Mouse (Mus musculus) hindbrain, embryonic 13.5 days (tissue): Measurements from ENCODE around the gene Rab12. TPM values are rescaled to one million over a fixed set of nuclear protein-coding genes. Genes with fewer than 3 reads are reported as not detected.
"Not testable (repeated sequence)": the region's sequence is repeated elsewhere in the genome, so short reads cannot be mapped to it uniquely, and the experiment has no call there.

ENCODE experiments used
- ATAC-seq: fragments of 200-750 bp; cut with Nextera tagmentation; 2 replicates; pipeline ENCODE4 v1.8.0; 2017; ENCODE audit warnings: moderate TSS enrichment; ENCODE audit not compliant: low FRiP score
- H3K27ac ChIP-seq: fragments of 300-500 bp; sonication (generic); 2 replicates; pipeline ENCODE4 v1.5.1; 2015; ENCODE audit warnings: inconsistent platforms, mild to moderate bottlenecking, moderate library complexity
- H3K27me3 ChIP-seq: fragments of 300-500 bp; sonication (generic); 2 replicates; pipeline ENCODE4 v1.6.1; 2015; ENCODE audit warnings: mild to moderate bottlenecking, inconsistent platforms
- H3K36me3 ChIP-seq: fragments of 300-500 bp; sonication (generic); 2 replicates; pipeline ENCODE4 v1.6.1; 2015; ENCODE audit warnings: mild to moderate bottlenecking, inconsistent platforms
- H3K4me1 ChIP-seq: fragments of 300-500 bp; sonication (generic); replicated peaks from 2 replicates; pipeline ENCODE4 v1.6.1; 2015; ENCODE audit warnings: inconsistent platforms
- H3K4me2 ChIP-seq: fragments of 300-500 bp; sonication (generic); 2 replicates; pipeline ENCODE4 v1.6.1; 2015; ENCODE audit warnings: inconsistent platforms, mild to moderate bottlenecking, moderate library complexity
- H3K4me3 ChIP-seq: fragments of 300-500 bp; sonication (generic); 2 replicates; pipeline ENCODE4 v1.5.1; 2015; ENCODE audit warnings: mild to moderate bottlenecking, inconsistent platforms
- H3K9ac ChIP-seq: fragments of 300-500 bp; sonication (generic); 2 replicates; pipeline ENCODE4 v1.6.1; 2015; ENCODE audit warnings: mild to moderate bottlenecking, inconsistent platforms
- H3K9me3 ChIP-seq: fragments of 300-500 bp; sonication (generic); 2 replicates; pipeline ENCODE4 v1.6.1; 2016; ENCODE audit warnings: inconsistent platforms
- WGBS: fragments of 180-500 bp; shearing (Covaris S2); methylation state at CpG from one replicate; pipeline ENCODE4 v1.1.7; 2015; 5-methylcytosine and 5-hydroxymethylcytosine counted together
- polyA plus RNA-seq: library from polyadenylated mRNA; unstranded; fragments of >200 nt; fragmentation: Nextera tagmentation; extraction: Ambion mirVana; gene quantifications from 2 replicates; pipeline ENCODE4 v1.2.1, GENCODE M21; 2015

Gene Rab12
- polyA plus RNA-seq, result 60.7 and 66.5 TPM in 2 replicates

GRCm38 (mm10) chr17:66519554-66520553 is at the start of gene Rab12:
Gene Rab12, minus strand, starts transcription at chr17:66519729.
- peak within 1 kb of the TSS; percentile 83 for H3K27ac ChIP-seq
- peak; percentile 96 for ATAC-seq
- H3K9ac ChIP-seq, result peak within 1 kb of the TSS; percentile 99
- peak within 1 kb of the TSS; percentile 99 for H3K4me3 ChIP-seq
- no peaks in the 10 kb centered on the region for H3K9me3 ChIP-seq
- peak within 1 kb of the TSS; percentile 82 for H3K4me2 ChIP-seq
- H3K36me3 ChIP-seq, result no peaks in the 10 kb centered on the region; the same call in 1 of the 2 replicates
- WGBS, result 9% methylated on average over 71 of the region's 71 CpGs
- no peaks in the 10 kb centered on the region for H3K27me3 ChIP-seq
- H3K4me1 ChIP-seq, result peaks cover 27% of the 10 kb centered on the region

- Histone ChIP-seq H3K27ac (no peak overlapping the region), H3K27me3 (no peaks in the 10 kb centered on the region), H3K4me1 (no peaks in the 10 kb centered on the region), H3K36me3 (no peaks in the 10 kb centered on the region), H3K4me3 (no peak overlapping the region), H3K9ac (no peak overlapping the region), H3K4me2 (no peak overlapping the region), H3K9me3 (0 out of 2 replicates have a peak, but pooled peaks cover 4% of the 10 kb centered on the region)
- WGBS, result 80% methylated on average over 7 of the region's 7 CpGs
- no peak for ATAC-seq
These were observed 44.7 kb upstream of the Rab12 start for GRCm38 (mm10) chr17:66564213-66564612.

- H3K27me3 ChIP-seq, result no peaks in the 10 kb centered on the region
- no peak overlapping the region for H3K4me2 ChIP-seq
- H3K9me3 ChIP-seq, result 0 out of 2 replicates have a peak, but pooled peaks cover 4% of the 10 kb centered on the region
- H3K4me3 ChIP-seq, result no peak overlapping the region
- 76% methylated on average over 1 of the region's 1 CpGs for WGBS
- ATAC-seq, result no peak
- H3K36me3 ChIP-seq, result no peaks in the 10 kb centered on the region
- H3K27ac ChIP-seq, result no peak overlapping the region
- H3K9ac ChIP-seq, result no peak overlapping the region
- H3K4me1 ChIP-seq, result no peaks in the 10 kb centered on the region
These were observed 44.0 kb upstream of the Rab12 start for GRCm38 (mm10) chr17:66563551-66563950.

DNA sequence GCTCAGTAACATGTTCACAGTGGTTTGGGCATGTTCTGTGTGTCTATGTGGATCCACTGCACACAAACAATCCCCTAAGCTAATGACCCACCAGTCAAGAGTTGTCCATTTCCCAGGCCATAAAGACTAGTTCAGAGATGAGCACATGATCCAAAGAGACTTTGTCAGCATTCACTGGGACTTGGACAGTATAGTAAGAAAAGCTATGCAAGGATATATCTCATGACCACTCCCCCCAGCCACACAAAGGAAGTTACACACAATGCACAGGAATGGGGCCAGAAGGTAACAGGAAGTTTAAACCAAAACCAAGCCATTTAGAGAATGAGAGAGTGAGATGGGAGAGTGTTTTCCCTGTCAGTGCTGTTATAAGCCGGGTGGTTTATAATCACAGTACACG is 41.9 kb upstream of the Rab12 start:
- H3K27me3 ChIP-seq, result no peaks in the 10 kb centered on the region
- WGBS, result 91% methylated on average over 2 of the region's 2 CpGs

DNA sequence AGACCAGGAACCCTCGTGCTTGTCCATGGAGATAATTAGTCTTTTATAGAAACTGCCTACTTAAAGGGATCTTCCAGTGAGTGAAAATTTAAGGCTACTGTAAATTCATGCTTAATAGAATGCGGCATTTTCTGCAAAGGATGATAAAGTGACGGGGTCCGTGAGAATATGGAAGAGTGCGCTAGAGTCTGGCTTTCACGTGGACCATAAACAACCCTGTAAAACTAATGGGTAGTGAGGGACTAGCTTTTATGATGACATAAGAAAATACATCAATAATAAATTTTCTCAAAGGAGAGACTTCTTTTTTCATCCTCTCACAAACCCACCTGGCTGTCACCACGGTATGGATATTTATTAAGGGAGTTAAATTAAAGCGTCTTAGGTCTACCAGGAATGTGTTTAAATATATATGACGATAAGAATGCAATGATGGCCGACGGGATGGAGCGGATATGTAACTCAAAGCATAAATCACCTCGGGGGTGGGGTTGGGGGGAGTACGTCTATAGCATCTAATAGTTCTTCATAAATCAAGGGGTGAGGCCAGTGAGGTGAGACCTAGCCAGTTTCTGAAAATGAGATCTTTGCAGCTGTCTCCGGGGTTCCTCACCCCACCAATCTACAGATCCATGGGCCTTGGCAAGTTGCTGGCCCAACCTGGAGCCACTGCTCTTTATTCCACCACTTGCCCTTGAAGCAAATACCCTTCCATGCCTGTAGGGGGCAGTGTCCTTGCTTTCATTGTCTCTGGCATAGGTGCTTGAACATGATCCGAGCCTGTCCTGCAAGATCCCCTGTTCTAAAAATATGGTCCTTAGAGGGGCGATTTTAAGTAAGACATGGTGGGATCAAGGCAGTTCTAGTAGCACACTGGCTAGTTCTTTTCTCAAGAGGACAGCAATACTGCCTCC is 39.1 kb upstream of the Rab12 start:
- 82% methylated on average over 17 of the region's 17 CpGs for WGBS
- H3K4me3 ChIP-seq, result no peak overlapping the region
- ATAC-seq, result no peak
- H3K4me2 ChIP-seq, result no peak overlapping the region
- H3K4me1 ChIP-seq, result no peaks in the 10 kb centered on the region
- H3K9me3 ChIP-seq, result no peaks in the 10 kb centered on the region
- H3K9ac ChIP-seq, result no peak overlapping the region
- no peak overlapping the region for H3K27ac ChIP-seq
- no peaks in the 10 kb centered on the region for H3K36me3 ChIP-seq
- no peaks in the 10 kb centered on the region for H3K27me3 ChIP-seq

More for the DNA sequence above, 41.9 kb upstream of the Rab12 start:
- 0 out of 2 replicates have a peak, but pooled peaks cover 4% of the 10 kb centered on the region for H3K9me3 ChIP-seq
- ATAC-seq, result no peak
- no peak overlapping the region for H3K4me2 ChIP-seq
- no peaks in the 10 kb centered on the region for H3K4me1 ChIP-seq
- no peak overlapping the region for H3K27ac ChIP-seq
- no peak overlapping the region for H3K4me3 ChIP-seq
- H3K36me3 ChIP-seq, result no peaks in the 10 kb centered on the region
- no peak overlapping the region for H3K9ac ChIP-seq

GRCm38 (mm10) chr17:66552690-66553089 is 33.2 kb upstream of the Rab12 start:
- H3K9ac ChIP-seq, result no peak overlapping the region
- H3K27ac ChIP-seq, result no peak overlapping the region
- no peak overlapping the region for H3K4me3 ChIP-seq
- WGBS, result 80% methylated on average over 4 of the region's 4 CpGs
- H3K36me3 ChIP-seq, result no peaks in the 10 kb centered on the region
- ATAC-seq, result no peak
- H3K4me2 ChIP-seq, result no peak overlapping the region
- H3K4me1 ChIP-seq, result no peaks in the 10 kb centered on the region
- H3K9me3 ChIP-seq, result no peaks in the 10 kb centered on the region
- H3K27me3 ChIP-seq, result no peaks in the 10 kb centered on the region

- Histone ChIP-seq H3K27ac (no peak overlapping the region), H3K4me3 (no peak overlapping the region), H3K27me3 (no peaks in the 10 kb centered on the region), H3K9me3 (no peaks in the 10 kb centered on the region), H3K36me3 (no peaks in the 10 kb centered on the region), H3K4me1 (no peaks in the 10 kb centered on the region), H3K4me2 (no peak overlapping the region), H3K9ac (no peak overlapping the region)
- ATAC-seq, result no peak
- WGBS, result 93% methylated on average over 5 of the region's 5 CpGs
These were observed 31.0 kb upstream of the Rab12 start for GRCm38 (mm10) chr17:66550486-66550885.

GRCm38 (mm10) chr17:66532285-66532684 is 12.8 kb upstream of the Rab12 start:
- Histone ChIP-seq H3K9me3 (0 out of 2 replicates have a peak, but pooled peaks cover 6% of the 10 kb centered on the region), H3K4me3 (no peak overlapping the region), H3K4me1 (no peaks in the 10 kb centered on the region), H3K36me3 (no peaks in the 10 kb centered on the region), H3K27ac (no peak overlapping the region), H3K9ac (no peak overlapping the region), H3K4me2 (no peak overlapping the region), H3K27me3 (no peaks in the 10 kb centered on the region)
- WGBS, result 100% methylated on average over 1 of the region's 1 CpGs
- ATAC-seq, result no peak

DNA sequence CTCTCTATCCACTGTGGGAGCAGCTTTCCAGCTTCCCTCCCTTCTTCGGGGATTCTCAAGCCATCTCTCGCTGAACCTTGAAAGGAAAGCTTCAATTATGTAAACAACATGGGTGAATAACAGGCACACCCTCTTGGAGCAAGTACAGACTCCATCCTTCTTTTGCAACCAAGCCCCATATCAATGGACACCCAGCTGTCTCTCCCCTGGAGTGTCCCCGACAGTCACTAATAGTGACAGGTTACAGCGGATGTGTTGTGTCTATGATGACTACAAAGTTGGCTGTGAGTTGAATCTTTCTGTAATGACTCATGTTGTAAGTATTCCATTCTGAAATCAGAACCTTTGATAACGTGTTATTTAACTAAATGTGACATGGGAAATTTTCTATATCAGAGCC is 3.9 kb upstream of the Rab12 start:
- Histone ChIP-seq H3K27ac (no peak overlapping the region), H3K9ac (no peak overlapping the region), H3K36me3 (no peaks in the 10 kb centered on the region), H3K4me2 (no peak overlapping the region), H3K4me1 (peaks cover 10% of the 10 kb centered on the region), H3K4me3 (no peak overlapping the region), H3K27me3 (no peaks in the 10 kb centered on the region), H3K9me3 (no peaks in the 10 kb centered on the region)
- WGBS, result 80% methylated on average over 5 of the region's 5 CpGs
- ATAC-seq, result no peak

DNA sequence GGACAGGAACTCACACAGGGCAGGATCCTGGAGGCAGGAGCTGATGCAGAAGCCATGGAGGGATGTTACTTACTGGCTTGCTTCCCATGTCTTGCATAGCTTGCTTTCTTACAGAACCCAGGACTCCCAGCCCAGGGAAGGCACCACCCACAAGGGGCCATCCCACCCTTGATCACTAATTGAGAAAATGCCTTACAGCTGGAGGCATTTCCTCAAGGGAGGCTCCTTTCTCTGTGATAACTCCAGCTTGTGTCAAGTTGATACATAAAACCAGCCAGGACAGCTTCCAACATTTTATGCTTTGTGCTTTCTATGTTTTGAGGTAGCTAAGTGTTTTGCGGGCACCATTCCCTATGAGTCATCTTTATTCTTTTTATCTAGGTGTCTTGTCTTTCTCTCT is 3.1 kb upstream of the Rab12 start:
- not testable (repeated sequence) for H3K27ac ChIP-seq, H3K36me3 ChIP-seq, H3K9ac ChIP-seq, H3K4me2 ChIP-seq, H3K4me3 ChIP-seq, H3K9me3 ChIP-seq, H3K27me3 ChIP-seq, ATAC-seq
- WGBS, result 100% methylated on average over 1 of the region's 1 CpGs
- peaks cover 17% of the 10 kb centered on the region for H3K4me1 ChIP-seq

- under 1% methylated on average over 57 of the region's 57 CpGs for WGBS
- H3K36me3 ChIP-seq, result peaks cover 5% of the 10 kb centered on the region; the same call in 1 of the 2 replicates
- ATAC-seq, result peak; percentile 77
- H3K27ac ChIP-seq, result peak overlapping the region; percentile 83
- peak overlapping the region; percentile 99 for H3K4me3 ChIP-seq
- H3K4me2 ChIP-seq, result peak overlapping the region; percentile 82
- H3K9ac ChIP-seq, result peak overlapping the region; percentile 99
- H3K27me3 ChIP-seq, result no peaks in the 10 kb centered on the region
- H3K4me1 ChIP-seq, result peaks cover 27% of the 10 kb centered on the region
- H3K9me3 ChIP-seq, result no peaks in the 10 kb centered on the region
These were observed 514 bp downstream of the Rab12 start for GRCm38 (mm10) chr17:66518877-66519553.
